Mouse (Mus musculus) CH12.LX (cell line): ENCODE data around the gene Jmjd1c.

Experiments used
- CHD1 ChIP-seq: IDR thresholded peaks from 2 replicates; pipeline ENCODE4 v1.6.1; 2012; ENCODE audit warnings: low read depth, low read length, improper control_type of control experiment, inconsistent platforms
- E2F4 ChIP-seq: IDR thresholded peaks from 2 replicates; pipeline ENCODE4 v1.6.1; 2011; ENCODE audit warnings: low read depth, low read length, improper control_type of control experiment; ENCODE audit not compliant: insufficient replicate concordance
- ETS1 ChIP-seq: conservative IDR thresholded peaks from 2 replicates; pipeline ENCODE4 v1.6.1; 2012; ENCODE audit warnings: low read depth, mild to moderate bottlenecking, inconsistent platforms, low read length, improper control_type of control experiment, moderate library complexity
- MAFK ChIP-seq: IDR thresholded peaks from 2 replicates; pipeline ENCODE4 v1.6.1; 2011; ENCODE audit warnings: low read length, improper control_type of control experiment; ENCODE audit not compliant: insufficient replicate concordance
- POLR2A ChIP-seq: IDR thresholded peaks from 2 replicates; pipeline ENCODE4 v1.6.1; 2011; ENCODE audit warnings: low read depth, mild to moderate bottlenecking, improper control_type of control experiment, low read length
- RCOR1 ChIP-seq: conservative IDR thresholded peaks from 2 replicates; pipeline ENCODE4 v1.6.1; 2012; ENCODE audit warnings: low read depth, mild to moderate bottlenecking, inconsistent platforms, low read length, improper control_type of control experiment
- SMC3 ChIP-seq: IDR thresholded peaks from 2 replicates; pipeline ENCODE4 v1.6.1; 2011; ENCODE audit warnings: low read depth, low read length, improper control_type of control experiment

GRCm38 (mm10) chr10:67095798-67096620, at the start of gene Jmjd1c:
- peak; percentile 43 for TF ChIP-seq ETS1
- TF ChIP-seq RCOR1: 0 out of 2 replicates have a peak, but pooled peaks have one; percentile 38
- peak; percentile 12; the same call in 1 of the 2 replicates for TF ChIP-seq SMC3
- peak; percentile 56; the same call in 1 of the 2 replicates for TF ChIP-seq POLR2A
- TF ChIP-seq MAFK: no peak
- TF ChIP-seq E2F4: no peak
- 0 out of 2 replicates have a peak, but pooled peaks have one; percentile 44 for TF ChIP-seq CHD1
